Mouse (Mus musculus) embryonic fibroblast, embryonic 13.5 days (primary cell): ENCODE data around the gene Ctag2.

Experiments used
- CTCF ChIP-seq: IDR thresholded peaks from 2 replicates; pipeline ENCODE4 v1.5.1; 2011; ENCODE audit warnings: mild to moderate bottlenecking, control low read depth, low read length, moderate library complexity, borderline replicate concordance; ENCODE audit not compliant: insufficient read depth
- POLR2A ChIP-seq: IDR thresholded peaks from 2 replicates; pipeline ENCODE4 v1.6.1; 2011; ENCODE audit warnings: low read depth, mild to moderate bottlenecking, control low read depth, low read length, moderate library complexity

GRCm38 (mm10) chrX:65047344-65047743, at the start of gene Ctag2:
- TF ChIP-seq CTCF (no peak), POLR2A (no peak)
